Mouse (Mus musculus) G1E (cell line): ENCODE results near the gene Polr3gl. TPM values are rescaled to one million over a fixed set of nuclear protein-coding genes. Genes with fewer than 3 reads are reported as not detected.

Experiments
- ATAC-seq: 2 replicates; pipeline ENCODE4 v1.8.0; 2016; ENCODE audit warnings: mild to moderate bottlenecking; ENCODE audit not compliant: insufficient number of reproducible peaks, poor library complexity, low FRiP score, severe bottlenecking; ENCODE audit errors: extremely low read depth
- DNase-seq: peaks from one replicate; pipeline ENCODE4 v3.0.0; 2012; ENCODE audit warnings: low spot score
- H3K27me3 ChIP-seq: 2 replicates; pipeline ENCODE4 v1.6.1; 2012; ENCODE audit warnings: mild to moderate bottlenecking, low read length, inconsistent platforms; ENCODE audit not compliant: insufficient read depth
- H3K36me3 ChIP-seq: replicated peaks from 2 replicates; pipeline ENCODE3; 2012; ENCODE audit warnings: mild to moderate bottlenecking, inconsistent platforms
- H3K4me1 ChIP-seq: 2 replicates; pipeline ENCODE4 v1.6.1; 2012; ENCODE audit warnings: low read depth, low read length, inconsistent platforms, mixed read lengths; ENCODE audit not compliant: insufficient read depth
- H3K4me3 ChIP-seq: 2 replicates; pipeline ENCODE4 v1.5.1; 2012; ENCODE audit warnings: low read depth, mild to moderate bottlenecking, inconsistent platforms, low read length, moderate library complexity, mixed read lengths
- H3K9me3 ChIP-seq: replicated peaks from 2 replicates; pipeline ENCODE4 v1.6.1; 2012; ENCODE audit warnings: inconsistent platforms
- CTCF ChIP-seq: IDR thresholded peaks from 2 replicates; pipeline ENCODE4 v1.5.1; 2012; ENCODE audit warnings: low read depth, low read length, inconsistent platforms, mixed read lengths
- GATA1 ChIP-seq: IDR thresholded peaks from 2 replicates; pipeline ENCODE4 v1.6.1; 2012; ENCODE audit warnings: borderline replicate concordance, low read length, inconsistent platforms, mixed read lengths
- GATA2 ChIP-seq: IDR thresholded peaks from 2 replicates; pipeline ENCODE4 v1.6.1; 2012; ENCODE audit warnings: low read depth, low read length, inconsistent platforms, borderline replicate concordance
- POLR2AphosphoS5 ChIP-seq: IDR thresholded peaks from 2 replicates; pipeline ENCODE4 v1.6.1; 2012; ENCODE audit warnings: low read depth, low read length, inconsistent platforms; ENCODE audit not compliant: insufficient replicate concordance
- TAL1 ChIP-seq: conservative IDR thresholded peaks from 2 replicates; pipeline ENCODE4 v1.6.1; 2012; ENCODE audit warnings: low read depth, low read length, inconsistent platforms, mixed read lengths
- polyA plus RNA-seq: library from polyadenylated mRNA; stranded (reverse); fragments of >175 nt; gene quantifications from 2 replicates; pipeline ENCODE4 v1.2.3, GENCODE M21; 2012
- total RNA-seq, 2 experiments: library from RNA; stranded (forward) in 1 of 2; stranded (reverse) in 1 of 2; fragments of 200-1000 nt in 1 of 2; fragments of >200 nt in 1 of 2; fragmentation: Nextera tagmentation in 1 of 2; gene quantifications; 2 replicates each; pipeline ENCODE4 v1.2.3; 2014 to 2017

Gene Polr3gl
- total and polyA plus RNA-seq, 3 experiments, result 12.0 to 40.7 (median 40.0) TPM

DNA sequence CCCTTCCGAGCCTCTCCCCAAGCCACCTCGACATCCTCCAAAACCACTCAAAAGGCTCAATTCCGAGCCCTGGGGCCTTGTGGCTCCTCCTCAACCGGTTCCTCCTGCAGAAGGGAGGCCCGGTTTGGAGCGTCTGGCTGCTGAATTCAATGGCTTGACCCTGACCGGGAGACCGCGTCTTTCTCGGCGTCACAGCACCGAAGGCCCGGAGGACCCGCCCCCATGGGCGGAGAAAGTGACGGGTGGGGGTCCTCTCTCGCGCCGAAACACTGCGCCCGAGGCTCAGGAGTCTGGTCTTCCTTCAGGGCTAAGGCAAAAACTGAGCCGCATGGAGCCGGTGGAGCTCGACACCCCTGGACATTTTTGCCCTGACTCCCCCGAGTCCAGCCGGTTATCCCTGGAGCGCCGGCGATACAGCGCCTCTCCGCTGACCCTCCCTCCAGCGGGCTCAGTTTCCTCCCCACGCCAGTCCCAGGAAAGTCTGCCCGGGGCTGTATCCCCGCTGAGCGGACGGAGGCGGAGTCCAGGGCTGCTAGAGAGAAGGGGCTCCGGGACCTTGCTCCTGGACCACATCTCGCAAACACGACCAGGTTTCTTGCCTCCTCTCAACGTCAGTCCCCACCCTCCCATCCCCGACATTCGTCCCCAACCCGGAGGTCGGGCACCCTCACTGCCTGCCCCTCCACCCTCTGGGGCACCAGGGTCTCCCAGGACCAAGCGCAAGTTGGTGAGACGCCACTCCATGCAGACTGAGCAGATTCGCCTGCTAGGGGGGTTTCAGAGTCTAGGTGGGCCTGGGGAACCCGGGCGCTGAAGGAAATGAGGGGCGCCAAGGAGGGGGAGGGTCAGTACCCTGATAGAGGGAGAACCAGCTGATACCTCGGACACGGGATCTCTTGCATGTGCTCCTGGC is 4.4 kb upstream of the Polr3gl start:
- H3K27me3 ChIP-seq, result peaks cover 62% of the 10 kb centered on the region
- TF ChIP-seq POLR2AphosphoS5, result no peak
- TF ChIP-seq GATA1, result no peak
- no peak for TF ChIP-seq CTCF
- no peak for TF ChIP-seq GATA2
- no peak for TF ChIP-seq TAL1

DNA sequence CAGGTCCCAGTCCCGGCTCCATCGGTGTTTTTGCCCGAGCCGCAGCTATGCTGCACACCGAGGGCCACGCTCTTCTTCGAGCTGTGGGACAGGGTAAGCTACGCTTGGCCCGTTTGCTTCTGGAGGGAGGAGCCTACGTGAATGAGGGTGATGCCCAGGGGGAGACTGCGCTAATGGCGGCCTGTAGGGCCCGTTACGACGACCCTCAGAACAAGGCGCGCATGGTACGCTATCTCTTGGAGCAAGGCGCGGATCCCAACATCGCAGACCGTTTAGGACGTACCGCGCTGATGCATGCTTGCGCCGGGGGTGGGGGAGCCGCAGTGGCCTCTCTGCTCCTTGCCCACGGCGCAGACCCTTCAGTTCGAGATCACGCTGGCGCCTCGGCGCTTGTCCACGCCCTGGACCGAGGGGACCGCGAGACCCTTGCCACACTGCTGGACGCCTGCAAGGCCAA is 3.5 kb upstream of the Polr3gl start:
- Histone ChIP-seq H3K4me3 (peak overlapping the region; percentile 34; the same call in 1 of the 2 replicates), H3K9me3 (peaks cover 8% of the 10 kb centered on the region), H3K36me3 (no peaks in the 10 kb centered on the region), H3K4me1 (peaks cover 70% of the 10 kb centered on the region), H3K27me3 (peaks cover 55% of the 10 kb centered on the region)
- ATAC-seq (no peak), DNase-seq (no peak)
- TF ChIP-seq POLR2AphosphoS5, result no peak

More for the DNA sequence above, 4.4 kb upstream of the Polr3gl start:
- Histone ChIP-seq H3K9me3 (peaks cover 8% of the 10 kb centered on the region), H3K4me3 (no peak overlapping the region; the same call in 1 of the 2 replicates), H3K36me3 (no peaks in the 10 kb centered on the region), H3K4me1 (peaks cover 62% of the 10 kb centered on the region)
- ATAC-seq (no peak), DNase-seq (no peak)

DNA sequence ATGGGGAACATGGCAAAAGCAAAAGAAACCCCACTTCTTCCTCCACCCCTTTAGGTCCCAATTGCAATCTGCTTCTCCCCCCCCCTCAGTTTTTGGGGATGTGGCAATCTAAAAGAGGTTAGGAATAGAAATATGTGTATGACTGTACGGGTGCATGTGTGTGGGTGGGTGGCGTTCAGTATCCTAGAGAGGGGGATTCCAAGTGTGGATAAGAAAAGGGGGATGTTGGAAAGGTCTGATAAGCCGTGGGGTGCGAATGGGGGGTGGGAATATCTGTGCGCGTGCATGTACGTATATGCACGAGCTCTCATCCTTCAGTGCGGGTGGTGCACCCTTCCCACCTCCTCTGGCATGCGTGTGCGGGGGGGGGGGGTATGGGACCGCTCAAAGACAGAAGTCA is 2.9 kb upstream of the Polr3gl start:
- ATAC-seq (no peak), DNase-seq (no peak)
- no peak for TF ChIP-seq CTCF
- no peak for TF ChIP-seq TAL1
- H3K36me3 ChIP-seq, result no peaks in the 10 kb centered on the region
- no peak overlapping the region for H3K4me3 ChIP-seq
- H3K27me3 ChIP-seq, result peaks cover 49% of the 10 kb centered on the region
- H3K9me3 ChIP-seq, result peaks cover 8% of the 10 kb centered on the region
- peaks cover 71% of the 10 kb centered on the region for H3K4me1 ChIP-seq

DNA sequence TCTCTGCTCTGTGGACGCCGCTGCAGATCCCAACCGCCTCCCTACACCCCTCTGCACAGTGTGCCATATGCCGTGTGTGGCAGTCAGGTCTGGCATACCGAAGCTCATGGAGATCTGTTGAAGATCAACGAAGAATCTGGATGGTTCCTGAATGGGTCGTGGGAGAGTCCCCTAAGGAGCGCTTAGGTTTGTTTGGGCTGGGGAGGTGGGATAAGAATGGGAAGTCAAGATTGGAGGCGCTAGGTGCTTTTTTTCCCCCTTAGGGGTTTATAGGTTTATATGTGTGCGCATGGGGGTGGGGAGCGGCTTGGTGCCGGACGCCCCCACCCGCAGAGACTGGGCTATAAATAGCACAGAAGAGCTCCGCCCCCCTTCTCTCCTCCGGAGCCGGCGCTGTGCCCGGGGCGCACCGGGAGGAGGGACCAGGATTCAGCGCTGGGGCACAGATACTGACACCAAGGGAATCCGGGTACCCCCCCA is 2.3 kb upstream of the Polr3gl start, which contains the start of gene Ankrd34a:
Gene Ankrd34a (plus strand): TSS at position 409 of the 480 bp plus-strand sequence.
- Histone ChIP-seq H3K36me3 (no peaks in the 10 kb centered on the region), H3K9me3 (peaks cover 8% of the 10 kb centered on the region), H3K4me1 (peaks cover 65% of the 10 kb centered on the region), H3K27me3 (peaks cover 43% of the 10 kb centered on the region), H3K4me3 (peak within 1 kb of the TSS; percentile 34; the same call in 1 of the 2 replicates)
- ATAC-seq (no peak), DNase-seq (no peak)
- TF ChIP-seq CTCF (no peak), GATA2 (no peak), GATA1 (no peak), TAL1 (no peak), POLR2AphosphoS5 (no peak)

DNA sequence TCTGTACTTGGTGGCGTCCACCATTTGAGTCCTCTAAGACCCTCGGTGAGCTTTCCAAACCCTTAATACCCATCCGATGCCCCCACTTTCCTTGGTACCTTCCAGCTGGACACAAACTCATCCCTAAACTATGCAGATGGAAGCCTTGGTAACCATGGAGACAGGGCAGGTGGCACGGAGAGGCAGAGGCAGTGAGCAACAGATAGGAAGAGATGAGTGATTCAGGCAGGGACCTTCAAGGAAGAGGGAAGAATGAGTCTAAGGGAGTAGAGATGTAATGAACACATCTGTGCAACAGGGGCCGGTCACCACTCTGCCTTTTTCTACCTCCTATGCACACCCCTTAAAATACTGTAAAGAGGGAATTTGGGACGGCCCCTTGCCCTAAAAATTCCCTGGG is 1.7 kb upstream of the Polr3gl start:
- H3K4me1 ChIP-seq, result peaks cover 60% of the 10 kb centered on the region
- peaks cover 8% of the 10 kb centered on the region for H3K9me3 ChIP-seq
- no peak for ATAC-seq
- no peak for DNase-seq
- H3K36me3 ChIP-seq, result no peaks in the 10 kb centered on the region
- peaks cover 42% of the 10 kb centered on the region for H3K27me3 ChIP-seq
- TF ChIP-seq POLR2AphosphoS5 (no peak), TAL1 (no peak), GATA1 (no peak), CTCF (no peak), GATA2 (no peak)
- no peak overlapping the region for H3K4me3 ChIP-seq

DNA sequence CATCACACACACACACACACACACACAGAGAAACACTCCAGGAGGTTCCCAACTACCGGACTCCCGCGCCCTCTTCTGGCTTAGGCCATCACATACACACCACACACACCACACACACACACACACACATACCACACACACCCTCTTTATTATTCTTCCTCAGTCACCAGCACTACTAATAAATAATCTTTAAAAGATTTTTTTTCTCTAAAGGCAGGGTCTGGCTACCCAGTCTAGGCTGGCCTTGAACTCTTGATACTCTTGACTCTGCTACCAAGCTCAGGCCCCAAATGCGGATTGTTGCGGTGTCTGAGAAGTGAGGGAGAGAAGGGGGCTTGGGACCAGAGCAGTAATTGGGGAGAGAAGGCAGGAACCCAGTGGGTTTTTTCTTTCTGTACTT is 870 bp upstream of the Polr3gl start:
- DNase-seq, result no peak
- ATAC-seq, result no peak
- Histone ChIP-seq H3K27me3 (peaks cover 42% of the 10 kb centered on the region), H3K4me3 (no peak overlapping the region), H3K9me3 (peaks cover 8% of the 10 kb centered on the region), H3K36me3 (peaks cover 4% of the 10 kb centered on the region), H3K4me1 (peaks cover 52% of the 10 kb centered on the region)
- TF ChIP-seq TAL1 (no peak), GATA2 (no peak), CTCF (no peak), POLR2AphosphoS5 (no peak), GATA1 (no peak)
